Mouse (Mus musculus): ENCODE data around the gene Tti1. TPM values are rescaled to one million over a fixed set of nuclear protein-coding genes. Genes with fewer than 3 reads are reported as not detected.

The Tti1 gene
- polyA plus RNA-seq, 1 experiment from 2014 or later = 23.5 TPM

DNA sequence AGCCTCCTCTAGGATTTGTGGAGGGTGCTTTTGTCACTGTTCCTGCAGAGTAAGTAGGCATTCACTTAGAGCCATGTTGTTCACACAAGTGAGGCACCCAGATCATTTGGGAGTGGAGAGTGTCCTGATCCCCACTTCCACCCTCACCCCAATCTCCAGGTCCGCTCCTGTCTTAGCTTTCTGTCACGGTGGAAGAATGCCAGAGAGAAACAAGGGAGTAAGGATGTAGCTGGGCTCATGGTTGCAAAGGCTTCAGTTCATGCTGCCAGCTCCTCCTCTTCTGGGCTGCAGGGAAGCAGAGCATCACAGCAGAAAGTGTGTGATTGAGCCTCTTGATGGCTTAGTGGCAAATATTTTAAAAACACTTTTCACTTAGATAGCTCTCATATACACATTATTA is 12.2 kb upstream of the Tti1 start:
- Histone ChIP-seq H3K27me3 (ENCODE audit: control insufficient read depth, insufficient read depth, low read length) (no peaks in the 10 kb centered on the region), H3K9ac (ENCODE audit: low read length) (no peak overlapping the region), H3K9me3 (ENCODE audit: control insufficient read depth, low read length) (no peaks in the 10 kb centered on the region), H3K27ac (replicated peaks in 1 of 2; ENCODE audit: control insufficient read depth in 1 of 2, insufficient read depth in 1 of 2, low read depth in 2 of 2, low read length in 2 of 2) (no peak overlapping the region), H3K36me3 (ENCODE audit: control insufficient read depth, insufficient read depth, low read length) (peaks cover 62% of the 10 kb centered on the region), H3K4me3 (ENCODE audit: control insufficient read depth in 1 of 2, insufficient read depth in 1 of 2, low read depth in 1 of 2, low read length in 2 of 2) (no peak overlapping the region), H3K4me1 (ENCODE audit: control insufficient read depth in 2 of 2, insufficient read depth in 2 of 2, low read length in 2 of 2) (peaks cover 2 to 15% of the 10 kb centered on the region in 2 experiments; a peak in 3 of 4 replicates), H3K4me2 (ENCODE audit: low read length) (no peak overlapping the region)
- WGBS = 76% methylated on average over 2 of the region's 2 CpGs
- no peak for ATAC-seq (ENCODE audit: insufficient number of reproducible peaks, insufficient read depth, low FRiP score, low read depth)

DNA sequence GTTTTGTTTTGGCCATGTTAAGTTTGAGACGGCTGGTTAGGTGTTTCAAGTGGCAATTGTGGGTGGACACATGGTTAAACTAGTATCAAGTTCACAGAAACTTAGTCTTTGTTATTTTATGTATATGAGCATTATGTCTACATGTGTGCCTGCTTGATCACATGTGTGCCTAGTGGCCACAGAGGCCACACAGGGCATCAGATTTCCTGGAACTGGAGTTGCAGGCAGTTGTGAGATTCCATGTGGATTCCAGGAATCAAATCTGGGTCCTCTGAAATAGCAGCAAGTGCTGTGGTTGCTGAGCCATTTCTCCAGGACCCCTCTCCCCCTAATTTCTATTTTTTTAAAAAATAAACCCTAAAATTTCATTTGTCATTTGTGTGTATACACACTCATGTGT is 11.4 kb upstream of the Tti1 start:
- ATAC-seq (ENCODE audit: insufficient number of reproducible peaks, insufficient read depth, low FRiP score, low read depth) = no peak
- Histone ChIP-seq H3K27me3 (ENCODE audit: control insufficient read depth, insufficient read depth, low read length) (no peaks in the 10 kb centered on the region), H3K4me1 (ENCODE audit: control insufficient read depth in 2 of 2, insufficient read depth in 2 of 2, low read length in 2 of 2) (peaks cover 2 to 16% of the 10 kb centered on the region in 2 experiments; a peak in 3 of 4 replicates), H3K27ac (replicated peaks in 1 of 2; ENCODE audit: control insufficient read depth in 1 of 2, insufficient read depth in 1 of 2, low read depth in 2 of 2, low read length in 2 of 2) (no peak overlapping the region), H3K4me2 (ENCODE audit: low read length) (no peak overlapping the region), H3K36me3 (ENCODE audit: control insufficient read depth, insufficient read depth, low read length) (peaks cover 54% of the 10 kb centered on the region), H3K9ac (ENCODE audit: low read length) (no peak overlapping the region), H3K9me3 (ENCODE audit: control insufficient read depth, low read length) (no peaks in the 10 kb centered on the region), H3K4me3 (ENCODE audit: control insufficient read depth in 1 of 2, insufficient read depth in 1 of 2, low read depth in 1 of 2, low read length in 2 of 2) (no peak overlapping the region)
- 87% methylated on average over 1 of the region's 1 CpGs for WGBS

DNA sequence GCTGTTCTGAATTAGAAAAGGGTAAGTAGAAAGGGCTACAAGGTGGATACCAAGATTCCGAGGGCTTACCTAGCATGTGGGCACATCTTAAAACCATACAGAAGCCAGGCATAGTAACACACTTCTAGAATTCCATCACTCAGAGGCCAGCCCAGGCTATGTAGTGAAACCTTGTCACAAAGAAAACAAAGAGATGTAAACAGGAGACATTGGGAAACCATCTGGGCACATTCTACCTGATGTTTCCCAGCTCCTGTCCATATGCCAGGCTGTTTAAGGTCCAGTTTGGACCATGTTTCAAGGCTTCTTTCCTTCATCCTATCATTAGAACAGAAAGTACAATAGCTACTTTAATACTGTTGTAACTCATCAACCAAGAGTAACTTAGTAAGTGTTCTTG is 9.3 kb upstream of the Tti1 start:
- Histone ChIP-seq H3K9me3 (ENCODE audit: control insufficient read depth, low read length) (no peaks in the 10 kb centered on the region), H3K27me3 (ENCODE audit: control insufficient read depth, insufficient read depth, low read length) (no peaks in the 10 kb centered on the region), H3K4me1 (ENCODE audit: control insufficient read depth in 2 of 2, insufficient read depth in 2 of 2, low read length in 2 of 2) (peaks cover 2 to 16% of the 10 kb centered on the region in 2 experiments; a peak in 3 of 4 replicates), H3K36me3 (ENCODE audit: control insufficient read depth, insufficient read depth, low read length) (peaks cover 36% of the 10 kb centered on the region), H3K4me3 (ENCODE audit: control insufficient read depth in 1 of 2, insufficient read depth in 1 of 2, low read depth in 1 of 2, low read length in 2 of 2) (no peak overlapping the region), H3K9ac (ENCODE audit: low read length) (no peak overlapping the region), H3K27ac (replicated peaks in 1 of 2; ENCODE audit: control insufficient read depth in 1 of 2, insufficient read depth in 1 of 2, low read depth in 2 of 2, low read length in 2 of 2) (no peak overlapping the region), H3K4me2 (ENCODE audit: low read length) (no peak overlapping the region)
- no peak for ATAC-seq (ENCODE audit: insufficient number of reproducible peaks, insufficient read depth, low FRiP score, low read depth)
- 88% methylated on average over 1 of the region's 1 CpGs for WGBS

DNA sequence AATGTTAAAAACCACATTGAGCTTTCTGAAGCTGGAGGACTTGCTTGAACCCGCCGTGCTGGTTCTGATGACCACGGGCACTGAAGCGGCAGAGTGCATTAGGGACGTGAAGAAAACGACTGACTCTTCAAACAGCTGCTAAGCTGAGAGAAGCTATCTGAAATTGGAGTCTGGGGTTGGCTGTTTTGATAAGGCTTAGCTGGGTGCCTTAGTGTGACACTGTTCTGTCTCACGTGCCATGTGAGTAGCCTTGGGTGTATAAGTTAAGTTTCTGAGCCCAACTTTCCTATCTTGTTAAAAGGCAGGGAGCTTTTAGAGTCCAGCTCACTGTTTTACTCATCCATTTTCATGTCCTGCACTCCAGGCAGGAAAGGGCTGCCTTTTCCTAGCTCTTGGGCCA is 8.7 kb upstream of the Tti1 start:
- no peak for ATAC-seq (ENCODE audit: insufficient number of reproducible peaks, insufficient read depth, low FRiP score, low read depth)
- H3K27me3 ChIP-seq (ENCODE audit: control insufficient read depth, insufficient read depth, low read length) = no peaks in the 10 kb centered on the region
- H3K4me3 ChIP-seq (ENCODE audit: control insufficient read depth in 1 of 2, insufficient read depth in 1 of 2, low read depth in 1 of 2, low read length in 2 of 2) = no peak overlapping the region
- peaks cover 2 to 16% of the 10 kb centered on the region in 2 experiments; a peak in 3 of 4 replicates for H3K4me1 ChIP-seq (ENCODE audit: control insufficient read depth in 2 of 2, insufficient read depth in 2 of 2, low read length in 2 of 2)
- H3K4me2 ChIP-seq (ENCODE audit: low read length) = no peak overlapping the region
- 36% methylated on average over 7 of the region's 7 CpGs for WGBS
- H3K9ac ChIP-seq (ENCODE audit: low read length) = no peak overlapping the region
- H3K27ac ChIP-seq (replicated peaks in 1 of 2; ENCODE audit: control insufficient read depth in 1 of 2, insufficient read depth in 1 of 2, low read depth in 2 of 2, low read length in 2 of 2) = peak overlapping the region in 1 of 2 experiments; percentile 20; a peak in 1 of 4 replicates
- H3K9me3 ChIP-seq (ENCODE audit: control insufficient read depth, low read length) = no peaks in the 10 kb centered on the region
- peaks cover 32% of the 10 kb centered on the region for H3K36me3 ChIP-seq (ENCODE audit: control insufficient read depth, insufficient read depth, low read length)

DNA sequence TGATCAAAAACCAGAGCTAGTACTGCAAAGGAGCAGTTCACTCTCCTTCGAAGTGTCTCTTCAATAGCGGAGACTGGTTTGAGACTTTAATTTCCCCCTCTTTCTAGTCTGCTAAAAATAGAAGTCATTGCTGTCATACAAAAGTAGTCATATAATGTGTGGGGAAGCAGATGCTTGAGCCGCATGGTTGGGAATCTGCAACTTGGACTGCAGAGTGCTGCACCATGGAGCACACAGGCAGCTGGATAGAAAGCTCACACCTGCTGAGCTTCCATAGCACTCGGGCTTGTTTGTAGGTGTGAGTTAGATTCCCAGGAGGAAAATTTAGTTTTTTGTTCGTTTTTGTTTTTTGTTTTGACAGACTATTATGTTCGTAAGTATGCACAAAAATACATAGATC is 8.2 kb upstream of the Tti1 start:
- 52% methylated on average over 6 of the region's 6 CpGs for WGBS

DNA sequence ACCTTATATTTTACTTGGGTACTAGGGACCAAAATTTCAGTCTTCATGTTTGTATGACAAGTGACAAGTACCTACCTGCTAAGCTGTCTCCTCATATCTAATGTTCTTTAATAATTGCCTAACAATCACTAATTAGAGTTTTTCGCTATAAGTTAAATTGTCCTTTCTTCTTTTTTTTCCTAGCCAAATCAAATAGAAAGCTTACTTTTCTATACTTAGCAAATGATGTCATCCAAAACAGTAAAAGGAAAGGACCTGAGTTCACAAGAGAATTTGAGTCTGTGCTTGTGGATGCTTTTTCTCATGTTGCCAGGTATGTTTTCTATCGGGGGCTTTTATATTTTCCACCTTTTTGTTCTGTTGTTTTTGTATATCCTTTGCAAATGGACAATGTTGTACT is 7.6 kb upstream of the Tti1 start:
- no peak overlapping the region for H3K9ac ChIP-seq (ENCODE audit: low read length)
- WGBS = 78% methylated on average over 2 of the region's 2 CpGs

More for the DNA sequence above, 8.2 kb upstream of the Tti1 start:
- Histone ChIP-seq H3K27ac (replicated peaks in 1 of 2; ENCODE audit: control insufficient read depth in 1 of 2, insufficient read depth in 1 of 2, low read depth in 2 of 2, low read length in 2 of 2) (no peak overlapping the region), H3K4me3 (ENCODE audit: control insufficient read depth in 1 of 2, insufficient read depth in 1 of 2, low read depth in 1 of 2, low read length in 2 of 2) (no peak overlapping the region), H3K4me2 (ENCODE audit: low read length) (no peak overlapping the region), H3K4me1 (ENCODE audit: control insufficient read depth in 2 of 2, insufficient read depth in 2 of 2, low read length in 2 of 2) (peaks cover 2 to 18% of the 10 kb centered on the region in 2 experiments; a peak in 3 of 4 replicates), H3K36me3 (ENCODE audit: control insufficient read depth, insufficient read depth, low read length) (peaks cover 29% of the 10 kb centered on the region), H3K27me3 (ENCODE audit: control insufficient read depth, insufficient read depth, low read length) (no peaks in the 10 kb centered on the region), H3K9me3 (ENCODE audit: control insufficient read depth, low read length) (no peaks in the 10 kb centered on the region), H3K9ac (ENCODE audit: low read length) (no peak overlapping the region)
- no peak for ATAC-seq (ENCODE audit: insufficient number of reproducible peaks, insufficient read depth, low FRiP score, low read depth)

DNA sequence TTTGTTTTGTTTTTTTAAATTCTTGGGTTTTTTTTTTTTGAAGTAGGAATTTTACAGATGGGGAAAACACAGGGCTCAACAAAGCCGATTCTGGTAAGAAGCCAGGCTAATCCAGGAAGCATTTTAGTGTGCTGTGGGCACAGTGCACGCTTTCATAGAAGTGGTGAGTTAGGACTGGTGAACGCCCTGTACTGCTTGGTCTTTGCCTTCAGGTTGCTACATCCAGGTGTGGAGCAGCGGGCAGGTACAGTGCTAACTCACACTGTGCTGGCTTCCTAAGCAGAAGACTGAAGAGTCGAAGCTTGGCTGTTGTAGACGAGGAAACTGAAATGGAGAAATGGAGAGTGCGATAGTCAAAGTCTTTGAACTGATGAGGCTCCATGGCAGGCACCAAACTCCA is 1.8 kb upstream of the Tti1 start:
- Histone ChIP-seq H3K4me2 (ENCODE audit: low read length) (peak overlapping the region; percentile 78), H3K4me3 (ENCODE audit: control insufficient read depth in 1 of 2, insufficient read depth in 1 of 2, low read depth in 1 of 2, low read length in 2 of 2) (peak overlapping the region; percentile 77 to 84; a peak in 3 of 4 replicates), H3K36me3 (ENCODE audit: control insufficient read depth, insufficient read depth, low read length) (peaks cover 5% of the 10 kb centered on the region; the same call in 1 of the 2 replicates), H3K9ac (ENCODE audit: low read length) (peak overlapping the region; percentile 94; the same call in 1 of the 2 replicates), H3K27ac (replicated peaks in 1 of 2; ENCODE audit: control insufficient read depth in 1 of 2, insufficient read depth in 1 of 2, low read depth in 2 of 2, low read length in 2 of 2) (no peak overlapping the region), H3K27me3 (ENCODE audit: control insufficient read depth, insufficient read depth, low read length) (no peaks in the 10 kb centered on the region), H3K9me3 (ENCODE audit: control insufficient read depth, low read length) (no peaks in the 10 kb centered on the region), H3K4me1 (ENCODE audit: control insufficient read depth in 2 of 2, insufficient read depth in 2 of 2, low read length in 2 of 2) (peaks cover 9 to 28% of the 10 kb centered on the region in 2 experiments)
- WGBS = 75% methylated on average over 7 of the region's 7 CpGs
- ATAC-seq (ENCODE audit: insufficient number of reproducible peaks, insufficient read depth, low FRiP score, low read depth) = no peak

More for the DNA sequence above, 7.6 kb upstream of the Tti1 start:
- Histone ChIP-seq H3K27me3 (ENCODE audit: control insufficient read depth, insufficient read depth, low read length) (no peaks in the 10 kb centered on the region), H3K4me3 (ENCODE audit: control insufficient read depth in 1 of 2, insufficient read depth in 1 of 2, low read depth in 1 of 2, low read length in 2 of 2) (no peak overlapping the region), H3K4me2 (ENCODE audit: low read length) (no peak overlapping the region), H3K4me1 (ENCODE audit: control insufficient read depth in 2 of 2, insufficient read depth in 2 of 2, low read length in 2 of 2) (peaks cover 4 to 24% of the 10 kb centered on the region in 2 experiments), H3K9me3 (ENCODE audit: control insufficient read depth, low read length) (no peaks in the 10 kb centered on the region), H3K27ac (replicated peaks in 1 of 2; ENCODE audit: control insufficient read depth in 1 of 2, insufficient read depth in 1 of 2, low read depth in 2 of 2, low read length in 2 of 2) (no peak overlapping the region; a peak in 1 of 4 replicates), H3K36me3 (ENCODE audit: control insufficient read depth, insufficient read depth, low read length) (peaks cover 23% of the 10 kb centered on the region)
- no peak for ATAC-seq (ENCODE audit: insufficient number of reproducible peaks, insufficient read depth, low FRiP score, low read depth)

DNA sequence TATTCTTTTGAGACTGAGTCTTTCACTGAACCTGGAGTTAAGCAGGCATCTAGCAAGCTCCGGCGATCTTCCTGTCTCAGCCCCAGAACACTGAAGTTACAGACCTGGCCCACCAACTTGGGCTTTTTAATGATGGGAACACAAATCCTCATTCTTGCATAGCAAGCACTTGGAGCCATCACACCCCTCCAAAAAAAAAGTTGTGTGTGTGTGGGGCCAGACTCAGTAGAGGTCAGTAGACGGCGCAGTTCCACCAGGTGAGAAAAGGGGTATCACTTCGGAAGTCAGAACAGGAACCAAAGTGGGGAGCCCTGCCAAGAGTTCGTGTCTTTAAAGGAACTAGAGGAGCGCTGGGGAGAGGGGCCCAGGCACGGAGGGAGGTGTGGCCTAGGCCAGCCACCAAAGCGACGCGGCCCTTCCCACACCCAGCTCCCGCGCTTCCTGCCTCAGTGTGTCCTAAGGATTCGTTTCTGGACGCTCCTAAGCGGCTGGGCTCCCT is 329 bp downstream of the Tti1 start:
- 2% methylated on average over 16 of the region's 16 CpGs for WGBS
- H3K4me1 ChIP-seq (ENCODE audit: control insufficient read depth in 2 of 2, insufficient read depth in 2 of 2, low read length in 2 of 2) = peaks cover 9 to 28% of the 10 kb centered on the region in 2 experiments
- H3K27me3 ChIP-seq (ENCODE audit: control insufficient read depth, insufficient read depth, low read length) = no peaks in the 10 kb centered on the region
- peak overlapping the region; percentile 77 to 84 for H3K4me3 ChIP-seq (ENCODE audit: control insufficient read depth in 1 of 2, insufficient read depth in 1 of 2, low read depth in 1 of 2, low read length in 2 of 2)
- no peak for ATAC-seq (ENCODE audit: insufficient number of reproducible peaks, insufficient read depth, low FRiP score, low read depth)
- peak overlapping the region; percentile 94 for H3K9ac ChIP-seq (ENCODE audit: low read length)
- H3K4me2 ChIP-seq (ENCODE audit: low read length) = peak overlapping the region; percentile 78
- peaks cover 5% of the 10 kb centered on the region; the same call in 1 of the 2 replicates for H3K36me3 ChIP-seq (ENCODE audit: control insufficient read depth, insufficient read depth, low read length)
- peak overlapping the region; percentile 89 to 95 for H3K27ac ChIP-seq (replicated peaks in 1 of 2; ENCODE audit: control insufficient read depth in 1 of 2, insufficient read depth in 1 of 2, low read depth in 2 of 2, low read length in 2 of 2)
- H3K9me3 ChIP-seq (ENCODE audit: control insufficient read depth, low read length) = no peaks in the 10 kb centered on the region
